Mouse (Mus musculus): ENCODE measurements around the gene Tmeff1. TPM values are rescaled to one million over a fixed set of nuclear protein-coding genes. Genes with fewer than 3 reads are reported as not detected.

Gene Tmeff1
- total RNA-seq, 2 experiments from 2014 or later: 11.6 to 12.8 TPM

Other genes with a start within 250 kb of the Tmeff1 start
- 1 to 10 TPM; 8.1 to 9.2 TPM for gene Tex10, start 111.7 kb upstream of the Tmeff1 start, total RNA-seq (2021)
- 10 to 100 TPM; 17.1 to 23.6 TPM for gene Msantd3, start 45.2 kb upstream of the Tmeff1 start, total RNA-seq (2021)
- 100 to 1,000 TPM; 106 to 112 TPM for gene Cavin4, start 78.3 kb downstream of the Tmeff1 start, total RNA-seq (2021)

Measured in heart, postnatal 36 days (tissue).